Mouse (Mus musculus) kidney, embryonic 15.5 days (tissue): Measurements from ENCODE around the gene Mcm8. TPM values are rescaled to one million over a fixed set of nuclear protein-coding genes. Genes with fewer than 3 reads are reported as not detected.

ENCODE experiments used
- ATAC-seq: fragments of 200-750 bp; cut with Nextera tagmentation; replicated peaks from 2 replicates; pipeline ENCODE4 v1.8.0; 2017; ENCODE audit warnings: moderate TSS enrichment; ENCODE audit not compliant: low FRiP score
- H3K27ac ChIP-seq: fragments of 300-500 bp; sonication (generic); 2 replicates; pipeline ENCODE4 v1.5.1; 2015; ENCODE audit warnings: mild to moderate bottlenecking, inconsistent platforms
- H3K27me3 ChIP-seq: fragments of 300-500 bp; sonication (generic); 2 replicates; pipeline ENCODE4 v1.6.1; 2015; ENCODE audit warnings: inconsistent platforms
- H3K36me3 ChIP-seq: fragments of 300-500 bp; sonication (generic); 2 replicates; pipeline ENCODE4 v1.6.1; 2015; ENCODE audit warnings: inconsistent platforms
- H3K4me1 ChIP-seq: fragments of 300-500 bp; sonication (generic); 2 replicates; pipeline ENCODE4 v1.6.1; 2015; ENCODE audit warnings: inconsistent platforms
- H3K4me2 ChIP-seq: fragments of 300-500 bp; sonication (generic); 2 replicates; pipeline ENCODE4 v1.6.1; 2015; ENCODE audit warnings: moderate library complexity, mild to moderate bottlenecking, inconsistent platforms
- H3K4me3 ChIP-seq: fragments of 300-500 bp; sonication (generic); replicated peaks from 2 replicates; pipeline ENCODE4 v1.5.1; 2015; ENCODE audit warnings: mild to moderate bottlenecking, inconsistent platforms
- H3K9ac ChIP-seq: fragments of 300-500 bp; sonication (generic); 2 replicates; pipeline ENCODE4 v1.6.1; 2015; ENCODE audit warnings: mild to moderate bottlenecking, inconsistent platforms
- H3K9me3 ChIP-seq: fragments of 300-500 bp; sonication (generic); replicated peaks from 2 replicates; pipeline ENCODE4 v1.6.1; 2016; ENCODE audit warnings: inconsistent platforms
- WGBS: fragments of 180-500 bp; shearing (Covaris S2); methylation state at CpG from one replicate; pipeline ENCODE4 v1.1.7; 2015; ENCODE audit warnings: mixed read lengths; 5-methylcytosine and 5-hydroxymethylcytosine counted together
- polyA plus RNA-seq: library from polyadenylated mRNA; unstranded; fragments of >200 nt; fragmentation: Nextera tagmentation; extraction: Ambion mirVana; gene quantifications from 2 replicates; pipeline ENCODE4 v1.2.1, GENCODE M21; 2015

Mcm8 gene
- polyA plus RNA-seq, 1 experiment from 2014 or later = 16.8 TPM

GRCm38 (mm10) chr2:132848361-132848760 is 32.4 kb downstream of the Mcm8 start:
- H3K4me3 ChIP-seq = no peak overlapping the region
- no peak for ATAC-seq
- 91% methylated on average over 4 of the region's 4 CpGs for WGBS

GRCm38 (mm10) chr2:132849141-132849540 is 33.2 kb downstream of the Mcm8 start:
- Histone ChIP-seq H3K9me3 (no peaks in the 10 kb centered on the region), H3K4me2 (no peak overlapping the region), H3K27me3 (no peaks in the 10 kb centered on the region), H3K4me3 (no peak overlapping the region), H3K4me1 (peaks cover 12% of the 10 kb centered on the region), H3K27ac (no peak overlapping the region), H3K36me3 (peaks cover 37% of the 10 kb centered on the region), H3K9ac (no peak overlapping the region)
- ATAC-seq = no peak
- WGBS = 87% methylated on average over 6 of the region's 6 CpGs

More at GRCm38 (mm10) chr2:132848361-132848760, 32.4 kb downstream of the Mcm8 start:
- H3K4me2 ChIP-seq = peak overlapping the region; percentile 79; the same call in 1 of the 2 replicates
- no peaks in the 10 kb centered on the region for H3K27me3 ChIP-seq
- H3K27ac ChIP-seq = no peak overlapping the region
- peaks cover 12% of the 10 kb centered on the region for H3K4me1 ChIP-seq
- no peaks in the 10 kb centered on the region for H3K9me3 ChIP-seq
- H3K36me3 ChIP-seq = peaks cover 34% of the 10 kb centered on the region
- no peak overlapping the region for H3K9ac ChIP-seq

DNA sequence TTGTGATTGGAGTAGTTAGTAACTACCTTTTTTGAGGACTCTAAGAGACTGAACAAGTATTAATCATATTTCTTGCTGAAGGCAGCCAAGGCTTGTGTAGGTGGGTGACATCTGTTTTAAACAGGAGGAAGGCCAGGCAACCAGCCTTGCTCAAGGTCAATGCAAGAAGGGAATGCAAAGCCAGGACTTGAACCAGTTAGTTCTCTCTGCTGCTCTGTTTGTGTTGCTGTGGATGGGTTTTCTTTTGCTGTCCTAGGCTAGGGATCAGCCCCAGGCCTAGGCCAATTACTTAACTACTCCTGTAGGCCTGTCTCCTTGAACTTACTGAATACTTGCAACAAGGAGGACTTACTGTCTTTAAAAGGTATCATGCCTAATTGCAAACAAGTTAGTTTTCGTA is 37.1 kb downstream of the Mcm8 start:
- Histone ChIP-seq H3K4me3 (no peak overlapping the region), H3K27ac (no peak overlapping the region), H3K36me3 (peaks cover 36% of the 10 kb centered on the region), H3K4me1 (peaks cover 3% of the 10 kb centered on the region), H3K9ac (no peak overlapping the region), H3K4me2 (no peak overlapping the region), H3K9me3 (no peaks in the 10 kb centered on the region), H3K27me3 (no peaks in the 10 kb centered on the region)
- no peak for ATAC-seq
- 90% methylated on average over 1 of the region's 1 CpGs for WGBS

DNA sequence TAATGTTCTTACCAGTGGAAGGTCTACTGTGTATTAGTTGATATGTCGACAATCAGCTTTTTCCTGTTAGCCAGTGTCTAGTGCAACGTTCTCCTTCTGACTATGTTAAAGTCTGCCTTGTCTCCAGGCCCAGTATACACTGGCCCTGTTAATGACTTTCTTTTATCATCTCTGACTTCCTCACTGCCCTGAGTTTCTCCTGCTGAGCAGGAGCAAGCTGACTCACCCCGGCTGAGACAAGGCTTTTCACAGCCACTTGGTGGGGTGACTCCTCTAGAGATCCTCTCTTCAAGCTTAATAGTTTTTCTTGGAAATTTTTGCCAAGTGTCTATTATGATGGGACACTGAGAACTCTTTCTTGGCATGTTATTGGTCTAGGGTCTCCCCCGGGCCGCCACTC is 40.4 kb downstream of the Mcm8 start:
- H3K27ac ChIP-seq = no peak overlapping the region
- 84% methylated on average over 5 of the region's 5 CpGs for WGBS
- no peak overlapping the region for H3K9ac ChIP-seq
- H3K9me3 ChIP-seq = no peaks in the 10 kb centered on the region
- H3K4me1 ChIP-seq = no peaks in the 10 kb centered on the region
- no peak overlapping the region for H3K4me2 ChIP-seq
- H3K36me3 ChIP-seq = peaks cover 26% of the 10 kb centered on the region
- no peak overlapping the region for H3K4me3 ChIP-seq
- no peaks in the 10 kb centered on the region for H3K27me3 ChIP-seq
- ATAC-seq = no peak

GRCm38 (mm10) chr2:132860435-132860834 is 44.5 kb downstream of the Mcm8 start:
- Histone ChIP-seq H3K36me3 (peaks cover 18% of the 10 kb centered on the region), H3K9ac (no peak overlapping the region), H3K27ac (no peak overlapping the region), H3K27me3 (no peaks in the 10 kb centered on the region), H3K4me3 (no peak overlapping the region), H3K4me2 (no peak overlapping the region), H3K9me3 (no peaks in the 10 kb centered on the region), H3K4me1 (no peaks in the 10 kb centered on the region)
- no peak for ATAC-seq

DNA sequence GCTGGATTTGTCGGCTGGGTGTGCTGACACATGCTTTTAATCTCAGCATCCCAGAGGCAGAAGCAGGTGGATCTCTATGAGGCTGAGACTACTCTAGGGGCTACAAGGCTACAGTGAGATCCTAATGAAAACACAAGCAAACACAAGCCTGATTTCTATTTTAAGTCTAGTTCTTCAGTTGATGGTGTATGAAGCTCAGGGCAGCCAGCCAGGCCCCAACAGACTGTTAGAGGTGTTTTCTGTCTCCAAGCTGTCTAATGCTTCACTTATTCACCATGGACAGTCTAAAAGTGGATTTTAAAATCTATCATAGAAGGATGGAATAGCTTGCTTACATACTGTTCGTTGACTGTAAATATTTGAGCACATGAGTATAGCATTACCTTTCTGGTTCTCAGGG is 45.5 kb downstream of the Mcm8 start:
- ATAC-seq = no peak
- Histone ChIP-seq H3K4me2 (no peak overlapping the region), H3K27ac (no peak overlapping the region), H3K9me3 (no peaks in the 10 kb centered on the region), H3K27me3 (no peaks in the 10 kb centered on the region), H3K4me3 (no peak overlapping the region), H3K9ac (no peak overlapping the region), H3K4me1 (no peaks in the 10 kb centered on the region), H3K36me3 (peaks cover 25% of the 10 kb centered on the region)
- WGBS = 90% methylated on average over 2 of the region's 2 CpGs

- Histone ChIP-seq H3K27ac (no peak overlapping the region), H3K4me1 (no peaks in the 10 kb centered on the region), H3K4me2 (no peak overlapping the region), H3K9ac (no peak overlapping the region), H3K9me3 (no peaks in the 10 kb centered on the region), H3K27me3 (no peaks in the 10 kb centered on the region), H3K4me3 (no peak overlapping the region), H3K36me3 (peaks cover 35% of the 10 kb centered on the region)
- ATAC-seq = no peak
- WGBS = 90% methylated on average over 2 of the region's 2 CpGs
Measured at GRCm38 (mm10) chr2:132863325-132863724, 47.4 kb downstream of the Mcm8 start.

DNA sequence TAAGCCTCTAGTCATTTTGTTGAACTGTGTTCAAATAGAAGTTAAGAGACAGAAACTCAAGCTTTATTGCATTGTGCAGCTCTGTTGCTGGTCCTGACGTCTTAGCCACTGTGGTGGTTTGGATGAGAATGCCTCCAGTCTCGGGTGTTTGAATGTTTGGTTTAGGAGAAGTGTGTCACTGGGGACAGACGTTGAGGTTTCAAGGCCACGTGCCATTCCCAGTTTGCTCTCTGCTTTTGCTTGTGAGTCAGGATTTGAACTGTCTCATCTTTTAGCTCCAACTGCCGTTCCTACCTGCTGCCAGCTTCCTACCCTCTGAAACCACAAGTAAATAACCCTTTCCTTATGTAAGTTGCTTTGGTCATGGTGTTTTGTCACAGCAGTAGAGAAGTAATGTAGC is 51.6 kb downstream of the Mcm8 start:
- 82% methylated on average over 5 of the region's 5 CpGs for WGBS
- Histone ChIP-seq H3K27ac (no peak overlapping the region), H3K9ac (no peak overlapping the region), H3K27me3 (no peaks in the 10 kb centered on the region), H3K9me3 (no peaks in the 10 kb centered on the region), H3K36me3 (peaks cover 35% of the 10 kb centered on the region), H3K4me1 (no peaks in the 10 kb centered on the region), H3K4me2 (no peak overlapping the region), H3K4me3 (no peak overlapping the region)
- ATAC-seq = no peak

- Histone ChIP-seq H3K4me3 (no peak overlapping the region), H3K9ac (no peak overlapping the region), H3K27me3 (no peaks in the 10 kb centered on the region), H3K27ac (no peak overlapping the region), H3K9me3 (no peaks in the 10 kb centered on the region), H3K36me3 (peaks cover 22% of the 10 kb centered on the region), H3K4me1 (no peaks in the 10 kb centered on the region), H3K4me2 (no peak overlapping the region)
- ATAC-seq = no peak
- 84% methylated on average over 5 of the region's 5 CpGs for whole genome bisulfite sequencing
Measured at GRCm38 (mm10) chr2:132869682-132870081, 53.7 kb downstream of the Mcm8 start.

GRCm38 (mm10) chr2:132870286-132870685 is 54.3 kb downstream of the Mcm8 start:
- 78% methylated on average over 4 of the region's 4 CpGs for WGBS
- no peaks in the 10 kb centered on the region for H3K9me3 ChIP-seq
- no peak overlapping the region for H3K4me3 ChIP-seq
- no peak for ATAC-seq
- no peak overlapping the region for H3K27ac ChIP-seq
- no peaks in the 10 kb centered on the region for H3K4me1 ChIP-seq
- no peak overlapping the region for H3K4me2 ChIP-seq
- no peaks in the 10 kb centered on the region for H3K27me3 ChIP-seq
- H3K36me3 ChIP-seq = peaks cover 18% of the 10 kb centered on the region
- no peak overlapping the region for H3K9ac ChIP-seq

DNA sequence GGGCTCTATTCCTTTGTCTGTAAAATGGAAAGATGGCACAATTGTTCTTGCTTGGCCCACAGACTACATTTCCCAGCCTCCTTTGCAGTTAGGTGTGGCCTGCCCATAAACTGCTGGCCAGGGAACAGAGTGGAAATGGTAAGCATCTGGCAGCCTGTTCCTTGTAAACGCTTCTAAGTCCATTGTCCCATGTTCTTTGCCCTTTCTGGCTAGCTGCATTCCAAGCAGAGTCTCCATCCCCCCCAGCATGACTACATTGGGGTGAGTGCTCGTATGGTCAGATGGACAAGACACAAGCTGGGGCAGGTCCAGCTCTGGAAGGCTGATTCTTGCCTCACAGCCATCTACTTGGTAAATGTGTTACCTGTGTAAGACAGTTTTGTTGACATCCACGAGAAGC is 55.7 kb downstream of the Mcm8 start:
- no peak overlapping the region for H3K4me3 ChIP-seq
- ATAC-seq = no peak
- H3K9me3 ChIP-seq = no peaks in the 10 kb centered on the region
- H3K27me3 ChIP-seq = no peaks in the 10 kb centered on the region
- H3K4me2 ChIP-seq = no peak overlapping the region
- H3K9ac ChIP-seq = no peak overlapping the region
- no peaks in the 10 kb centered on the region for H3K4me1 ChIP-seq
- WGBS = 72% methylated on average over 3 of the region's 3 CpGs
- peaks cover 8% of the 10 kb centered on the region for H3K36me3 ChIP-seq
- no peak overlapping the region for H3K27ac ChIP-seq

DNA sequence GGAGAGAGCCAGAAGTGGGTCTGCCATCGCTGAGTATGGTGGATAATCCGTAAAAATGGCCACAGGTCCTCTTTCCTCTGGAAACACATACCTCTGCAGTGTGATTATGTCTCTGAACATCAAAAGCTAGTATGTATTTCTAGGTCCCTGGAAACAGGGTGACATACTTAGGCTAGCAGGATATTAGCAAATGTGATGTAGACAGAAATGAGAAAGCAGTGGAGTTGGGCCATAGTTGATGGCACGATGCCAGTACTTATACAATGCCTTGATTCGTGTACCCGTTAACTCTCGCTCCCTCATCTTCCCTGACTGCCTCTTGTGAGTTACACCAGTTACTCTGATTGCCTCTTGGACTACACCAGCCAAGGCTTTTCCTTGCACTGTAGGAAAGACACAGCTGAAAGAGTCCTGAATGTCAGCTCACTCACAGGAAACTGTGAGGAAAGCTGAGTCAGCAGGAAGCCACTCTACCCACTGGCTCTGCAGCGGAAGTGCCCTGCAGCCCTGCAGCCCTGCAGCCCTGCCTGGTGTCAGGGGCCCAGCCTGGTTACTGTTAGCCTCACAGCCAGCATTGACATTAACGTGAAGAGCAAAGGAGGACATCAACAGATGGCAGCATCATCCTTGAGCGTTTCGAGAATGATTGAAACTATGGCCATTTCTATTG is 57.9 kb downstream of the Mcm8 start:
- Histone ChIP-seq H3K9ac (no peak overlapping the region), H3K27me3 (peaks cover 17% of the 10 kb centered on the region), H3K27ac (no peak overlapping the region), H3K4me1 (peaks cover 2% of the 10 kb centered on the region), H3K4me3 (no peak overlapping the region), H3K9me3 (no peaks in the 10 kb centered on the region), H3K36me3 (no peaks in the 10 kb centered on the region), H3K4me2 (no peak overlapping the region)
- no peak for ATAC-seq
- 80% methylated on average over 10 of the region's 10 CpGs for WGBS

DNA sequence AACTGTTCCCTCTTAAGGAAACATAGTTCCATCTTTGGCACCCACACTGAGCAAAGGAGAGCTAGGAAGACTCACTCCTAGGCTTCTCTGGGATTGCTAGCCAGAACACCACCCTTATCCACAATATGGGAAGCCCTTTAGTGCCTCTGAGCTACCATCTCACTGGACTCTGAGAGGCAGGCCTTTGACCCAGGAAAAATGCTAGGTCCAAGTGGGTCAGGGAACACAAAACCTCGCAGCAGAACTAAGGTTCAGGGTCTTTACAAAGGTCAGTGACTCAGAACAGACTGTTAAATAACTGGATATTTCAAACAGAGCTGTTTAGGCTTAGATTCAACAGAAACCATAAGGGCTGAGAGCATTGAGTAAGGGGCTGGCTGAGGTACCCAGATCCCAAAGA is 61.0 kb downstream of the Mcm8 start:
- H3K27me3 ChIP-seq = peaks cover 37% of the 10 kb centered on the region
- no peak overlapping the region for H3K9ac ChIP-seq
- WGBS = 67% methylated on average over 1 of the region's 1 CpGs
- no peak overlapping the region for H3K4me3 ChIP-seq
- no peak for ATAC-seq
- peaks cover 30% of the 10 kb centered on the region for H3K4me1 ChIP-seq
- no peaks in the 10 kb centered on the region for H3K9me3 ChIP-seq
- H3K4me2 ChIP-seq = no peak overlapping the region
- no peaks in the 10 kb centered on the region for H3K36me3 ChIP-seq
- H3K27ac ChIP-seq = no peak overlapping the region
